Mouse (Mus musculus) cerebellum, adult 2 months (tissue): ENCODE data around the gene Ear6.

ENCODE experiments used
- CTCF ChIP-seq: fragments of 200-500 bp; IDR thresholded peaks from 2 replicates; pipeline ENCODE4 v1.5.1; 2011; ENCODE audit warnings: low read depth, mild to moderate bottlenecking, control low read depth, low read length, moderate library complexity, borderline replicate concordance; ENCODE audit not compliant: insufficient read depth
- POLR2A ChIP-seq: fragments of 200-500 bp; IDR thresholded peaks from 2 replicates; pipeline ENCODE4 v1.6.1; 2011; ENCODE audit warnings: low read length, control low read depth, borderline replicate concordance; ENCODE audit not compliant: insufficient read depth

DNA sequence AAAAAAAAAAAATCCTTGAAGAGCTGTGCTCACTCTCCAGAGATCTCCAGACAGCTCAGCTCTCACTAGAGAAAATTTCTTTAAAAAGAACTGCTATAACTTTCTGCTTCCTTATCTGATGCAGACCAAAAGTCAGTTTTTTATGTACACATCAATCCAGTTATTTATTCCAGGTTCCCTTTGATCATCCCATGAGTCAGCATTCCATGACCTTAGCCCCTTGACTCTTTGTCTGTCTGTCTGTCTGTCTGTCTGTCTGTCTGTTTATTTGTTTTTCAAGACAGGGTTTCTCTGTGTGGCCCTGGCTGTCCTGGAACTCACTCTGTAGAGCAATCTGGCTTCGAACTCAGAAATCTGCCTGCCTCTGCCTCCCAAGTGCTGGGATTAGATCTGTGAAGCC is 45.9 kb downstream of the Ear6 start:
- TF ChIP-seq CTCF (no peak), POLR2A (no peak)
